Mouse (Mus musculus) liver, adult 2 months (tissue): ENCODE measurements around the gene Gm28269.

Source experiments
- CTCF ChIP-seq: fragments of 200-500 bp; IDR thresholded peaks from 2 replicates; pipeline ENCODE4 v1.5.1; 2011; ENCODE audit warnings: low read depth, low read length, control low read depth
- POLR2A ChIP-seq: fragments of 200-500 bp; IDR thresholded peaks from 2 replicates; pipeline ENCODE4 v1.6.1; 2011; ENCODE audit warnings: low read length, control low read depth; ENCODE audit not compliant: insufficient read depth; ENCODE audit errors: extremely low read depth

DNA sequence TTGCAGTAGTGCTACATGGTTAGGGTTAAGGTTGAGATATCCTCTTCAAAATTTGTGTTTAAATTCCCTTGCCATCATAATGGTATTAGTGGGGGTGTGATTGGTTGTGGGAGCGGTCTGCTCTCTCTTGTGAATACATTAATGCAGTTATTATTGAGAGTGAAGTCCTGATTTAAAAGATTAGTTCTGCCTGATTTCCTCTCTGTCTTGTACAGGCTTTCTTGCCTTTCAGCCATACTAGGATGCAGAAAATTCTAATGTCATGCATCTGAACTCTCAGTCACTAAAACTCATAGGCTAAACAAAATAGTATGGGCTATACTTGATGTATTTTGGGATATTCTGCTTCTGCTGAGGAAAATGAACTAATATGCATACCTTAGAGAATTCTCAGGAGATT is 40.4 kb downstream of the Gm28269 start:
- TF ChIP-seq POLR2A (no peak), CTCF (no peak)
